ENCODE assay signal across 8 mouse cellular contexts in the genomic region with DNA sequence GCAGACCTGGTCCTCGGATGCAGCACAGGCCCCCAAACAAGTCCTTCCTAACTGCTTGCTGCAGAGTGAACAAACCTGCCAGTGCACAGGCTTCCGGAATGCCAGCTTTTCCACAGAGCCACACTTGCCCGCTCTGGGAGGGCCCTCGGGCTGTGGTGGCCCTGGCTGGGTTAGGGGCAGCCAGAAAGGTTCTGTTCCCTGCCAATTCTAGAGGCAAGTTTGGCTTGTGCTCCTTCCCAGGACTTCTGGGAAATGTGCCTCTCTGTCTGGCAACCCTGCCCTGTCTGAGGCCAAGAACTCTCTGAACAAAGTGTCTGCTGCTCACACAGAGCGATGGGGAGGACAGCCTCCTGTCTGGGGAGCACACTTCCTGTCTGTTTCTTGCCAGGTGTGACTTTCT.
A peak's percentile ranks its signal among the peaks of the same experiment; 100 is the strongest.
DNase-seq lines count a peak whose midpoint lies in the region; ATAC-seq lines count a peak whose summit lies in the region.

No protein-coding gene starts in this region.

- DNase-seq in cerebellum, adult 18-20 months, result peak; percentile 5 to 22
- DNase-seq in ovary, adult 18-20 months (ENCODE audit: low spot score), result peak; percentile 6
- DNase-seq in ovary, postnatal 10 days (ENCODE audit: low spot score), result no peak
- peak; percentile 31 to 55 for DNase-seq in left cerebral cortex, postnatal 10 days (ENCODE audit: extremely low spot score in 1 of 2, low spot score in 2 of 2)
- DNase-seq in liver, result no peak

- no peak for ATAC-seq in cerebellum, adult (ENCODE audit: insufficient number of reproducible peaks, low FRiP score, low TSS enrichment)
- no peak for ATAC-seq in megakaryocyte, adult 5-6 weeks (ENCODE audit: poor library complexity, severe bottlenecking)
- no peak for ATAC-seq in granulocyte monocyte progenitor cell, adult 5-6 weeks (replicated peaks; ENCODE audit: poor library complexity, severe bottlenecking)

- intact Hi-C loops in left cerebral cortex, postnatal 10 days (cut with DNase I), result no loop called here

Comparison
In these comparisons a context has a peak if more than half of its experiments do, and no peak if none do; other contexts are left out.
1. DNase-seq: peak in cerebellum, adult 18-20 months (2 of 2), ovary, adult 18-20 months (single experiment) and left cerebral cortex, postnatal 10 days (2 of 2); none in ovary, postnatal 10 days (single experiment) and liver (single experiment).